Mouse (Mus musculus) kidney, postnatal 36 days (tissue): Measurements from ENCODE around the gene Ino80b.

Source experiments
- DNase-seq, 2 experiments: peaks; one replicate each; pipeline ENCODE4 v3.0.0; 2021 to 2022; ENCODE audit warnings: mixed read lengths in 2 of 2

Gene Ino80b

DNA sequence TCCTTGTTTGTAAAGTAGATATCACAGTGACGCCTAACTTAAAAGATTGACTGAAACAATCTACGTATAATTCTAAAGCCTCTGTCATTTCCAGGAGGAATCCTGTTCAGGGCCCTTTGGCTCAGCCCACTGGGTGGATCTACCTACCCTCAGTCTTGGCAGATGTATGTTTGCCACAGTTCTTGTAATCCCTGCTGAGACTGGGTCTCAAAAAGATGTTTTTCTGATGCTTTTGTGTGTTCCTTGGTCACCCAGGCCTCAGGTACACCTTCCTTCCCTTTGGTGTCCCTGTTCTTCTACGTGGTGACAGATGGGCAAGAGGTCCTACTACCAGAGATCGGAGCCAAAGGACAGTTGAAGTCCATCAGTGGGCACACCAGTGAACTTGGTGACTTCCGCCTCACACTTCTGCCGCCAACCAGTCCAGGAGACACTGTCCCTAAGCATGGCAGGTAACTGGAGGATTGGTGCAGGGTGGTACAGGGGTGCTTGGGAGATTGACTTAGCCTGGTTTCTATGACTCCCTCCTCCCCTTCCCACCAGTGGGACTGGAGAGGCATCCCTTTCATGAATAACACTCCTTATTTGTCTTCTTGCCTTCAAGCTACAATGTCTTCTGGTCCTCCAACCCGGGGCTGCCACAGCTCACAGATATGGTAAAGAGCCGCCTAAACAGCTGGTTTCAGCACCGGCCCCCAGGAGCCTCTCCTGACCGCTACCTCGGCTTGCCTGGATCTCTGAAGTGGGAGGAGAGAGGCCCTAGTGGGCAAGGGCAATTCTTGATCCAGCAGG lies 8.7 kb downstream of the Ino80b start:
- no peak for DNase-seq

DNA sequence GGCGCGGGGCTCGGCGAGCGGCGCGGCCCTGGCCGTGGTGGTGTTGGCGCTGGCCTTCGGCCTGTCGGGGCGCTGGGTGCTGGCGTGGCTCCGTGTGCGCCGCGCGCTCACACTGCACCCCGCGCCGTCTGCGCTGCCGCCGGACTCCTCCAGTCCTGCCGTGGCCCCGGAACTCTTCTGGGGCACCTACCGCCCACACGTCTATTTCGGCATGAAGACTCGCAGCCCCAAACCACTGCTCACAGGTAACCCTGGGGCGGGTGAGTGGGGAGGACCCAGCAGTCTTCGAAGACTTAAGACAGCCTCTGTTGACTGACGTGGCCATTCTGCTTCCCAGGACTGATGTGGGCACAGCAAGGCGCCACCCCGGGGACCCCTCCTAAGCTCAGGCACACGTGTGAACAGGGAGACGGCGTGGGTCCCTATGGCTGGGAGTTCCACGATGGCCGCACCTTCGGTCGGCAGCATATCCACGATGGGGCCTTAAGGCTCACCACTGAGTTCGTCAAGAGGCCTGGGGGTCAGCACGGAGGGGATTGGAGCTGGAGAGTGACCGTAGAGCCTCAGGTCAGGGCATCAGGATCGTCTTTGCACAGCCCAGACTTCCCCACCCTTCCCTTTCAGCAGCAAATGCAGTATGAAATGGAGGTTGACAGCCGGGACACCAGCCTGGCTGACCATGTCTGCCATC lies 9.4 kb downstream of the Ino80b start:
- no peak for DNase-seq

DNA sequence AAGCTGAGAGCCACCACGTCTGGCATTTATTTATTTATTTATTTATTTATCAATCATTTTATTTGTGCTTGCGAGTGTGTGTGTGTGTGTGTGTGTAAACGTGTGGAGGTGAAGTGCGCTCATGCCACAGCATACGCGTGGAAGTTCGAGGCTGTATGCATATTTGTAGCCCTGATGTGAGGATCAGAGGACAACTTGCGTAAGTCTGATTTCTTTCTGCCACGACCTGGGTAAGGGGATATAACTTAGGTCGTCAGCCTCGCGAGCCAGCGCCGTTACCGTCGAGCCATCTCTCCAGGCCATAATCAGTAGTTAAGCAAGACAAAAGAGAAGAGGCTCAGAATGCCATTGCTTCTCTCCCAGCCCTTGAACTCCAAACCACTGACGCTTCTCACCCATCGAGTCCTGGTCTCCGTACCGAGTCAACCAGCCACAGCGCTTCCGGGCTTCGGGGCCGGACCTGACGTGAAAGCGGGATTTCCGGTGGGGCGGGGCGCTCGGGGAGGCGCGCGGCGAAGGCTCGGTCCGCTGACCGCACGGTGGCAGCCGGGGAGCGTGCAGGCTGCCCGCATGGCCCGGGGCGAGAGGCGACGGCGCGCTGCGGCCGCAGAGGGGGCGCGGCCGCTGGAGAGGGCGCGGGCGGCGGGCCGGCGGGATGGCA lies 10.1 kb downstream of the Ino80b start, which contains the start of gene Mogs:
TSS of gene Mogs (plus strand) at position 486 of the 661 bp plus-strand sequence.
- peak; percentile 95 to 98 for DNase-seq

DNA sequence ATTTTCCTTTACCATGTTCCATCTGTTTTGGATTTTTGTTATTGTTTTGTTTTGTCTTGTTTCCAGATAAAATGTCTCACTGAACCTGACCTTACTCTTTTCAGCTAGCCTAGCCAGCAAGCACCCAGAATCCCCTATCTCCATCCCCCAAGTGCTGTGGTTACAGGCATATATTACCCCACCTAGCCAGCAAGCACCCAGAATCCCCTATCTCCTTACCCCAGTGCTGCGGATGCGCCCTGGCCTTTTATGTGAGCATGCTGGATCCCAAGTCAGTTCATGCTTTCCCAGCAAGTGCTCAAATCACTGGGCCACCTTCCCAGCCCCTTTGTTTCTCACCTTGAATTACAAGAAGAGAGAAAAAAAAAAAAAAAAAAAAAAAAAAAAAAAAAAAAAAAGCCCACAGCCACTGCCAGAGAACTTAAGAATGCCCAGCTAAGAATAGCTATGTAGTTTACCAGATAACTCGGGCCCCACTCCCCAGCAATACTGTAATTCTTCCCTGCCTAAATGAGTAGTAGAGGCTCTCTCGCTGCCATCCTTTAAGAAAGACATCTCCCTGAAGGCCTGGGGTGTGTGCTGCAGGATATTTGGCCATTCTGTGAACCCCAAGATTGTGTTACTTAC lies 13.6 kb downstream of the Ino80b start:
- no peak for DNase-seq

DNA sequence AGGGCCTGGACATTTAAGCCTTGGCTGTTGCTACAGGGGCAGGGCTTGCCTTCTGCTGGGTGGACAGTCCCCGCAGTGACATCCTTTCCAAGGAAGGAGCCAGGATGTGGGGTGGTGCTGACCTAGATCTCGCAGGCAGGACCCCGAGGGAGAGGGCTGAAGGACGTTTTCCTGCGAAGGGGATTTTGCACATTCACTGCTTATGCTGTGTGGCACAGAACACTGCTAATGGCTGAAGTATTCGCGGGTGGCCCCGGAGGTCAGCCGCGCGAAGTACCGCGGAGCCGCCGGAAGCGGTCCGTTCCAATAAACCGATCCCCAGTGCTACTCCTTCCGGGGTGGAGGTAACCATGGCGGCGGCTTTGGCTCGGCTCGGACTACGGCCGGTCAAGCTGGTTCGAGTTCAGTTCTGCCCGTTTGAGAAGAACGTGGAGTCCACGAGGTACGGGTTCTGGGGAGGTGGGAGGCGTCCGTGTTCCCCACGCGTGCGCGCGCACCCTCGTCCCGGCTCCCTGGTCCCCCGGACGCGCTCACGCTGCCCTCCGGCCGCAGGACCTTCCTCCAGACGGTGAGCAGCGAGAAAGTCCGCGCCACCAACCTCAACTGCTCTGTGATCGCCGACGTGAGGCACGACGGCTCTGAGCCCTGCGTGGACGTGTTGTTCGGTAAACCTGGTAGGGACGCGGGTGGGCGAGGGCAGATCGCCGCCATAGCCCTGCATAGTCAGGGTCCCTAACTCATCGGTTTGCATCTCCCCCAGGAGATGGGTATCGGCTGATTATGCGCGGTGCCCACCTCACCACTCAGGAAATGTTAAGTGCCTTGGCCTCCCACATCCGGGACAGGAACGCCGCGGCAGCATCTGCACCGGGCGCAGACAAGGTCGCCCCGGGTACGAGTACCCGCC lies 16.2 kb downstream of the Ino80b start, which contains the start of gene Mrpl53:
TSS of gene Mrpl53 (plus strand) at position 279 of the 907 bp plus-strand sequence.
- peak; percentile 83 to 90 for DNase-seq

DNA sequence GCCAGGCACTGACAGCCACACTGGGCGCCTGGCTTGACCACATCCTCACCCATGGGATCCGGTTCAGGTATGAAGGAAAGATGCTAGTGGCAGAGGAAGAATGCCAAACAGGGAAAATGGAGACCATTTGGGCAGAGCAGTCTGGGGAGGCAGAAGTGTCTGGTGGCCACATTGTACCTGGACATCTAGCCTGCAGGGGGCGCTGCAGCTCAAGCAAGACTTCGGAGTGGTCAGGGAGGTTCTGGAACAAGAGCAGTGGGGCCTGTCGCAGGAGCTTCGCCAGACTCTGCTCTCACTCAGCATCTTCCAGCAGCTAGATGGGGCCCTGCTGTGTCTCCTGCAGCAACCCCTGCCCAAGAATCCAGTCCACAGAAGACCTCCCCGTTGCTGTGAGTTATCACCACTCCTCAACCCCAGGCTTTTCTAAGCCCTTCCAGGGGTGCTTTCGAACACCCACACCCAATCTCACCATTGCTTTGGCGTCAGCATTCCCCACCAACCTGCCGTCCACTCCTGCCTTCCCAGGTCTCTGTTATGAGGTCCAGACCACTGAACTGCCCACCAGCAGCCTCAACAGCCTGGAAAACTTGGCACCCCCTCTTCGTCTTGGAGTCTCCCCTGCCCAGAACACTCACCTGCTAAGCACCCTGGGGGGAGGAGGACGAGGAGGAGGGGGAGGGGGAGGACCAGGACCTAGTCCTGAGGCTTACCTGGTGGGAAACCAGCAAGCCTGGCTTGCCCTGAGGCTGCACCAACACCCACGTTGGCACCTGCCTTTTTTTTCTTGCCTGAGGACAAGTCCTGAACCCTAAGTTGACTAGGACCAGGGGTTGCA lies 17.4 kb downstream of the Ino80b start:
- DNase-seq, result peak; percentile 81 to 94

DNA sequence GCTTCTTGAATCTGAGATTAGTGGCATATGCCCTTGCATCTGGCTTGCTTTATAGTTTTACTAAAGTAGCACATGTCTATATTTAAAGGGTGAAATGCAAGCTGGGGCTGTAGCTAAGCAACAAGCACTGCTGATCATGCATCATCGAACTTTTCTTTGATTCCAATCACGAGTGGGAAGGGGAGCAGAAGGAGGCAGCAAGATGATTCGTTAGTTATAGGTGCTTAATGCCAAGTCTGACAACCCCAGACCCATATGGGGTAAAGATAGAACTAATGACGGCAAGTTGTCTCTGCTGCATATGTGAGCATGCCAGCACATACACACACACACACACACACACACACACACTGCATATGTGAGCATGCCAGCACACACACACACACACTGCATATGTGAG lies 21.1 kb downstream of the Ino80b start:
- DNase-seq, result no peak

DNA sequence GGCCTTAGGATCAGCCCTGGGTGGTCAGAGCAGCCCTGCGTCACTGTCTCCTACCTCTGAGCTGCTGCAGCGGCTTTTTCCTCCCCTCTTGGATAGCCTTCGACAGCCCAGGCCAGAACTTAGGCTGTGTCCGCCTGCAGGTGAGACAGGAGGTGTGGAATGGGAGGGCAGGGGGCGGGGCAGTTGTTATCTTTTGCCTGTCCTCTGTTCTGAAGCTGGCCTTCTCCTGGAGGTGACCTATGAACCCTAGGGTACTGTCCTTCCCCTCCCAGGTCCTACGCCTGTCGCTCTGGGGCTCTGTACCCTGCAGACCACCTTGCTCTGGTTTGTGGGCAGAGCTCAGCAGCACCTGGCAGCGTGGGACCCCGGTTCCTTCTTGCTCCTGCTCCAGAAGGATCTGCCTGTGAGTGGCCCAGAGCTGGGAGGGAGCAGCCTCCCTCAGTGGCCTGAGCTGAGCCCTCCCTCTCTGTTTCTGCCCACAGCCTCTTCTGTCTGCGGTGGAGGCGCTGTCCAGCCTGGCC lies 22.0 kb downstream of the Ino80b start:
- no peak for DNase-seq

DNA sequence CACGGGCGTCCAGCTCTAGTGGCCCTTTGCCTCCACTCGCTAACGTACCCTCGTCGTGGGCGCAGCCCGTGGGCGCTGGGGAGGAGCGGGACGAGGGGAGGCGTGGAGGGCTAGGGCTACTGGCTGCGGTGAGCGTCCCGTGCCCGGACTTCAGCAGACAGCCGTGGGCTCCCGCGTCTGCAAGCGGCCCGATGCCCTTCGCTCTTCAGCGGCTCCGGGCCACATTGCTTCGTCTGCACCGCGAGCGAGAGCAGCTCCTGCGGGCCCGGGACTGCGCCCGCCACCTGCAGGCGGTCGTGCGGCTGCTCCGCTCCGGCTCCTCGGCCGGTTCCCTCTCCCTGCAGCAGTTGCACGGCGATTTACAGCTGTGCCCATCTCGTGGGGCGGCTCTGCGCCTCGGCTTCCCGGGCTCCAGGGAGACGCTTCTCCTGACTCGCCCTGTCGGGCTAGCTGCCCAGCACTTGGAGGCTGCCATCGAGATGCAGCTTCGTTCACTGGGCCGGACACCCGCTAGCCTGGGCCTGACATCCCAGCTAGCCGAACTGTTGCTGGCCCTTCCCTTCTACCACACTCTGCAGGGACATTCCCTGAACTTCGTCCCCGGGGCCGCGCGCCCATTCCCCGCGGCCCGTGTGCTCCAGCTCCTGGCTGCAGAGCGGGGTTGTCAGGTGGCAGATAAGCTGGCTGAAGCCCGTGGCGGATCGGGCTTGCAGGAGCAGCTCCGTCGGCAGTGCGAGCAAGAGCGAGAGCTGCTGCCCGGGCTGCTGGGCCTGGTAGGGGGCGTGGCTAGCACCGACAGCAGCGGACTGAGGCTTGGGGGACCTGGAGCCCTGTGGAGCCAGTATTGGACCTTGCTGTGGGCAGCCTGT lies 23.3 kb downstream of the Ino80b start:
- peak; percentile 63 to 78 for DNase-seq

DNA sequence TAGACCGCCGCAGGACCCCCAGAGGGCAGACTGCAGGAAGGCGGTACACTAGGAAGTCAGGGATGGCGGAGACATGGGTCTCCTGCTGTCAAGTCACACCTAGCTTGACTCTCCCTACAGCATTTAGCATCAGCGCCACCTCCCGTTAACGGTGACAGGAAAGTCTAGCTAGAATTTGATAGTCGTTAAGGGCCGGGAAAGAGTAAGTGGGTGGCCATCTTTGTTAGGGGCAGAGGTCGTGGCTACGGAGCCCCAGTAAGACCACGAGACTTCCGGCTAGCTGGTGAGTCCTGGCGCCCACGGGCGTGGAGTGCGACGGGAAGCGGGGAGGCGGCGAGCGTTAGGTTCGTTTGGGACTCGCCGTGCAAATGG lies 23.9 kb downstream of the Ino80b start, which contains the start of the genes Ccdc142 and Gm42688:
TSS of gene Ccdc142 (plus strand) at position 286 of the 372 bp plus-strand sequence.
TSS of gene Gm42688 (plus strand) at position 302 of the 372 bp plus-strand sequence.
- DNase-seq, result peak; percentile 94 to 95

DNA sequence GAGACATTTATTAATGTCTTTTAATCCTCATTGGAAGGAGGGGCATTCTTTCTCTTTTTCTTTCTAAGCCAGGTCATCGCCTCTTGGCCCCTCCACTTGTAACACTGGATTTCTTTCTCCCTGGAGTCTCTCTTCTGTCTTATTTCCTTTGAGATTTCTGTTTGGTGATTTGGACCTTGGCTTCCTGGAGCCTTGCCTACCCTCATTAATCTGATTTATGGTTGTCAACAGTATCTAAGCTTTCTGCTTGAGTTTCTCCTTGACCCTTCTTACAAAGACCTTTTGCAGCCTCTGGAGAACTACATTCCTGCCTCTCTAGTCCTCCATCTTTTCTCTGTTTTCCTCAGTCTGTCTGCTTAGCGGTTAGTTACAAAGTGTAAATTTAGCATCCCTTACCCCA lies 26.8 kb downstream of the Ino80b start:
- peak; percentile 62 to 81 for DNase-seq

DNA sequence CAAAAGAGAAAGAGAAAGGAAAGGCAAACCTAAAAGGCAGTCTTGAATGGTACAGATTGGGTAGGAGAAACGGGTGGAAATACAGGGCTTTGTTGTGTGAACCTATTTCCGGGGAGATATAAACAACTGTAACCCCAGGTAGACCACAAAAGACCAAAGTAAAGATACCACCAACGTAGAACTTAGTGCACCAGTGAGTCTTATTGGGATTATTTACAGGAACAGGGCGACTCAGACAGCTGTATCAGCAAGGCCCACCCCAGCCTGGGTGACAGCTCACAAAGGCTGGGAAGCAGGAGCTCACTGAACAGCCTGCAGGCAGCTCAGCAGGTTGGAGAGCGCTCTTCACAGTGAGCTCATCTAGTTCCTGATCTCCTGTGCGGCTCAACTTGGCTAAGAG lies 29.3 kb downstream of the Ino80b start:
- no peak for DNase-seq

DNA sequence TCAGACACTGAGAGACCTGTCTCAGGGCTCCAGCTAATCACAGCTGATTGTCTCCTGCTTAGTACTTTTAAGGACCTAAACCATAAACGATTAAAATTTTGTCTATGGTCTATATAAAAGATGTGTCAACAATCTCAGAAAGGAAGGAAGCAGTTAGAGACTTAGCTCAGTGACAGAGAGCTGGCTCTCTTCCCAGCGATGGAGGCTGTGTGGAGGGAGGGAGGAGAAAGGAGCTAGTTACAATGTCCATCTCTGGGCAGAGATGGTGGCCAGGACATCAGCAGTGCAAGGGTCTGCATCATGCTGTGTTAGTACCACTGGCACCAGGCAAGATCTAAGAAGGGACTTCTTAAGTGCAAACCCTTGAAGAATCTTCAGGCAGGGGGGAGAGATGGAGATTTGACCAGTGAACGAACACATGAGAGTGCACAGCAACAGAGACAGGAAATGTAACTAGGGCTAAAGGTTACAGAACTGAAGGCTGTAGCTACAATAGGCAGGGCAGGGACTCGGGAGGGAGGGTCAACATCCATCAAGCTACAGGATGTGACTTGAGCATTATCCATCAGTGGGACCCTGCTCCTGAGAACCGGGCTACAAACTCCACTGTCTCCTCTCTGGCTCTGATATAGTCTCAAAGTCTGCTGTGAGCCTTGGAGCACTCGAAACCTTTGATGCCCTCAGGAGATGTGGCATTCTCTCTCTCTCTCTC lies 32.7 kb downstream of the Ino80b start:
- peak; percentile 35 to 71 for DNase-seq

DNA sequence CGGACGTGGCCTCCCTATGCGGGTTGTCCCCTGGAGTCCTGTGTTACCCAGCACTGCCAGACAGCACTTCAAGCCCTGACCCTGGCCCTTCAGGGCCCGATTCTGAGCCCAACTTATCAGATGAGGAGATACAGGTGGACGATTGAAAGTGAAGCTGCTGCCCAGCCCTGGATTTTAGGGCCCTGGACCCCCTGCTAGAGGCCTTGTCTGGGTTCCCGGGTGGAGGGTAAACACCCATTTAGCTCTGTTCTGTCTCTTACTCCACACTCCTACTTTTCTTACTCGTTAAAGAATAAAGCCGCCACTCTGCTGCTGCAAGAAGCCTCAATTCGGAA lies 37.3 kb downstream of the Ino80b start:
- no peak for DNase-seq

DNA sequence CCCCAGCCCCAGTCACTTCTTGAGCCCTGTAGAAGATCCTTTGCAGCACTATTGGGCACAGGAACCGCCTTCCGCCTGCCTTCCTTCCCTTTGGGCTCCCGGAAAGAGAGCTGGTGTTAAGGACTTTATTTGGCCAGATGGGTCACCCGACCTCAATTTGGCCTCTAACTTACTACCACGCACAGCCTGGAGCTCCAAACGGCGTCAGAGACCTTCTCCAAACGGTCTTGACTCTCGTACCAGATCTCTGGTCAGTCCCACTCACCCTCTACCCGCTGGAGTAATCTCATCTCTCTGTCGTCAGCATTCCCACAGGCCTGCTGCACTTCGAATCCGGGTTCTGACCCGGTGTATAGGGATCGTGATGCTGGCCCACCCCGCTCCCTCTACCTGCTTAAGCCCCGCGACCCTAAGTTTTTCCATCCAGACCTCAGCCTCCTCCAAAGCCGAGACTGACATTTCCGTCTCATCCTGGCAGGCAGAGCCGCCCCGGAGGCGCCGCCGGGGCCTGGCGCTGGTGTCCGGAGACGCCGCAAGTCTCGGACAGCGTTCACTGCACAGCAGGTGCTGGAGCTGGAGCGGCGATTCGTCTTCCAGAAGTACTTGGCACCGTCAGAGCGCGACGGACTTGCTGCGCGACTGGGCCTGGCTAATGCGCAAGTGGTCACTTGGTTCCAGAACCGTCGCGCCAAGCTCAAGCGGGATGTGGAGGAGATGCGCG lies 37.9 kb downstream of the Ino80b start:
- peak; percentile 47 to 68 for DNase-seq

DNA sequence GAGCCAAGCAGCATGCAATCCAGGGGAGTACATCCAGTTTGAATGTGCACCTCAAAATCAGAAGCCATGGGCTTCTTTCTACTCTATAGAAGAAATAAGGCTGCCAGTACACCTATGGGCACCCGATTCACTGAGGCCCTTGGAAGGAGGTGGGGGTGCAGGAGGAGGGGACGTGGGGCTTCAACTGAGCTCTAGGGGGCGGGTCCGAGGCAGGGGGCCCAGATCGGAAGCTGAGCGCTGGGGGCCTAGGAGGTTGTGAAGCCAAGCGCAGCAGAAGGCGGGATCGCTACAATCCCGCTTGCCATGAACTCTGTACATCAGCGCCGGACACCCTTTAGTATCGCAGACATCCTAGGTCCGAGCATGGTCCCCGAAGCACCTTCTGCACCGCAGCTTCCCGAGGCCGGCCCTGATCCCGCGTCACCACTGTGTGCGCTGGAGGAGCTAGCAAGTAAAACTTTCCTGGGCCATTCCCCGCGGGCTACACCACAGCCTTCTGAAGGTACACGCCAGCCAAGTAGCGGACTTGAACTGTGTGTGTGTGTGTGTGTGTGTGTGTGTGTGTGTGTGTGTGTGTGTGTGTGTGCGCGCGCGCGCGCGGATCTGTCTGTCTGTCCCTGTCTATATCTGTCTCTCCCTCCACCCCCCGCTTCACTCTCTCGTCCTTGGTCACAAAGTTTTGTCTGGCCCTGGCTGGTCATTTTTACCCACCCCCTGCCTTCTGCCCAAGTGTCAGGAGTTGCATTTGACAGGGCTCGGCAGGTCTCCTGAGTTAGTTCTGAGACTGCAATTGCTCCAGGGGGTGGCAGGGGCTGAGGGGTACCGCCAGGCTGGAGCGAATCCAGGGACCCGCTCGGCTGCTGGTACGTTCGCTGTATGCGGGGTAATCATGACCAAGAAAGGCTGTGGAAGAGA lies 38.9 kb downstream of the Ino80b start, which contains the start of gene Lbx2:
TSS of gene Lbx2 (plus strand) at position 247 of the 915 bp plus-strand sequence.
- peak in 1 of 2 experiments; percentile 25 for DNase-seq

DNA sequence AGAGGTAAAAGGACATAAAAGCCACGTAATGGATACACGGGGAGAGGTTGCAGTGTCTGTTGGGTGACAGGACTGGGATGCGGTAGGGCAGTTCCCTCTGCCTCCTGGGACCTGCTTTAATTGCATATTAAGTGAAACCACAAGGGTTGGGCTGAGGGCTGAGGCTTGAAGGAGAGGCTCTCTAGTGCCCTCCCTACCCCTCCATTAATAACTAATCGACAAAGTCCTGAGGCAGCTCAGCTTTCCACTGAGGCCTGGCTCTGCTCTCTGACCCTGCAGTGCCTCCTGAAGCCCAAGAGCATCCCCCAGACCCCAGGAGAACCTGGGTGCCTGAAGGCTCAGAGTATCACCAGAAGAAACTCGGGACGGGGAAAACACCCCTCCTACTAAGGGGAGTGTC lies 40.8 kb downstream of the Ino80b start:
- peak; percentile 14 to 36 for DNase-seq
